Mouse (Mus musculus) cerebellum, adult 2 months (tissue): ENCODE results near the gene Epha10. TPM values are rescaled to one million over a fixed set of nuclear protein-coding genes. Genes with fewer than 3 reads are reported as not detected.

Source experiments
- DNase-seq, 2 experiments: peaks; one replicate each; pipeline ENCODE4 v3.0.0; 2021
- H3K27ac ChIP-seq: fragments of 200-500 bp; 2 replicates; pipeline ENCODE4 v1.5.1; 2012; ENCODE audit warnings: low read length, control low read depth, inconsistent platforms; ENCODE audit not compliant: insufficient read depth
- H3K27me3 ChIP-seq: fragments of 200-500 bp; 2 replicates; pipeline ENCODE4 v1.6.1; 2012; ENCODE audit warnings: inconsistent platforms, mild to moderate bottlenecking, low read length, moderate library complexity; ENCODE audit not compliant: control insufficient read depth, insufficient read depth
- H3K4me1 ChIP-seq: fragments of 200-500 bp; 2 replicates; pipeline ENCODE4 v1.6.1; 2011; ENCODE audit warnings: low read length; ENCODE audit not compliant: control insufficient read depth, insufficient read depth
- H3K4me3 ChIP-seq: fragments of 200-500 bp; replicated peaks from 2 replicates; pipeline ENCODE3; 2011; ENCODE audit warnings: mild to moderate bottlenecking, low read depth, low read length, control low read depth; ENCODE audit not compliant: insufficient read depth
- CTCF ChIP-seq: fragments of 200-500 bp; IDR thresholded peaks from 2 replicates; pipeline ENCODE4 v1.5.1; 2011; ENCODE audit warnings: low read depth, mild to moderate bottlenecking, control low read depth, low read length, moderate library complexity, borderline replicate concordance; ENCODE audit not compliant: insufficient read depth
- POLR2A ChIP-seq: fragments of 200-500 bp; IDR thresholded peaks from 2 replicates; pipeline ENCODE4 v1.6.1; 2011; ENCODE audit warnings: low read length, control low read depth, borderline replicate concordance; ENCODE audit not compliant: insufficient read depth
- WGBS: fragments of 180-500 bp; shearing (Covaris S2); methylation state at CpG from one replicate; pipeline ENCODE4 v1.1.7; 2018; 5-methylcytosine and 5-hydroxymethylcytosine counted together
- polyA plus RNA-seq: library from polyadenylated mRNA; depleted of rRNA; stranded (reverse); fragments of >200 nt; gene quantifications from 2 replicates; pipeline ENCODE4 v1.2.3, GENCODE M21; 2012

Gene Epha10
- polyA plus RNA-seq, 1 experiment = 29.4 TPM

DNA sequence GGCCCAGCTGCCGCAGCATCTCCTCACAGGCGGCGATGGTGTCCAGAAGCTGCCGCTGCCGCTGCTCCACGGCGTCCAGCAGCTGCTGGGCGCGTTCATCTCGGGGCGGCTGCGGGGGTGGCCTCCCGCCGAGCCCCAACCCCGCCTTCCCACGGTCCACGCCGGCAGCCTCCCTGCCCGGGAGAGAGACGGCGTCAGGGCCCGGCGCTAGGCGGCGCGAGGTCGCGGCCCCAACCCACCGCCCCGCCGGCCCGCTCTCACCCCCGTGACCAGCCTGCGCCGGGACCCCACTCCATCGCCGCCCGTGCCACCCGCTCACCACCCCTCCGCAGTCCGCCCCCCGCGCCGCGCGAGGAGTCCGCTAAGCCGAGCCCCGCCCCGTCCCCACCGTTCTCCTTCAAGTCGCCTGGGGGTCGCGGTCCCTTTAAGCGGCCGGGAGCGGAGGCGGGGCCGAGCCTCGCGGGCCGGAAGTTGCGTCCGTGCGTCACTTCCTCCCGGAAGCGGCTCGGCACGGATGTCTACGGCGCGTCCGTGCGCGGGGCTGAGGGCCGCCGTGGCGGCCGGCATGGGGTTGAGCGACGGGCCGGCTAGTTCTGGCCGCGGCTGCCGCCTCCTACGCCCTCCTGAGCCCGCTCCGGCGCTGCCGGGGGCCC lies 30.3 kb upstream of the Epha10 start, which contains the start of gene Yrdc:
Gene Yrdc (plus strand): TSS at position 419 of the 653 bp plus-strand sequence.
- 1% methylated on average over 79 of the region's 90 CpGs for WGBS

DNA sequence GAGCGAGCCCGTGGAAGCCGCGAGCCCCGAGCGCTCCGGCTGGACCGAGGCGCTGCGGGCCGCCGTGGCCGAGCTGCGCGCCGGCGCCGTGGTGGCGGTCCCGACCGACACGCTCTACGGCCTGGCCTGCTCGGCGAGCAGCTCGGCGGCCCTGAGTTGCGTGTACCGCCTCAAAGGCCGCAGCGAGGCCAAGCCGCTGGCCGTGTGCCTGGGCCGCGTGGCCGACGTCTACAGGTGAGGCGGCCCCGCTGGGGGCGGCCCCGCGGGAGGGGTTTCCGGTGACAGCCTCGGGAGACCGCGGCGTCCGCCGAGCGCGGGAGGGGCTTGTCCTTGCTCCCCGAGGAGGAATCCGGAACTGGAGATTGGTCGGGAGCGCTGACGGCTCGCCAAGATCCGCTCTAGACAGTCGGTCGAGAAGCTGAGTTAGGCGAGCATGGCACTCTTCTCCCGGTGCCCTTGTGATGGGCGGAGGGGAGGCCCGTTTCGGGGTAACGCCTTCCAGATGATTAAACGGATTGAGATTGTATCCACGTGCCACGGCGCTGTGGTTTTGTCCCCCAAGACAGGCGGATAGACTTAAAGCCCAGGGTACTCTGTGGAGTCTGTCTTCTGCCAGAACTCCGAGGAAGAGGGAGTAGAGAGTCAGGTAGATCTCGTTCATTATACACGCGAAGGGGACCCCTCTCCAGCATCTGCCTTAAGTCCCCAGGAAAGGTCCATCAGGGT lies 29.6 kb upstream of the Epha10 start, which contains the start of gene 1110065P20Rik:
Gene 1110065P20Rik (minus strand): TSS at position 264 of the 726 bp plus-strand sequence.
- Histone ChIP-seq H3K4me1 (peaks cover 5% of the 10 kb centered on the region), H3K27me3 (no peaks in the 10 kb centered on the region), H3K27ac (peak within 1 kb of the TSS; percentile 84), H3K4me3 (peak within 1 kb of the TSS; percentile 63)
- DNase-seq = peak; percentile 77 to 80
- no peak for TF ChIP-seq POLR2A
- TF ChIP-seq CTCF = no peak
- WGBS = under 1% methylated on average over 74 of the region's 75 CpGs

More for the DNA sequence above, 30.3 kb upstream of the Epha10 start, which contains the start of gene Yrdc:
- peak; percentile 46; the same call in 1 of the 2 replicates for TF ChIP-seq POLR2A
- no peak for TF ChIP-seq CTCF
- H3K27me3 ChIP-seq = no peaks in the 10 kb centered on the region
- peaks cover 5% of the 10 kb centered on the region for H3K4me1 ChIP-seq
- peak within 1 kb of the TSS; percentile 84 for H3K27ac ChIP-seq
- peak within 1 kb of the TSS; percentile 63 for H3K4me3 ChIP-seq
- DNase-seq = peak; percentile 94 to 96

DNA sequence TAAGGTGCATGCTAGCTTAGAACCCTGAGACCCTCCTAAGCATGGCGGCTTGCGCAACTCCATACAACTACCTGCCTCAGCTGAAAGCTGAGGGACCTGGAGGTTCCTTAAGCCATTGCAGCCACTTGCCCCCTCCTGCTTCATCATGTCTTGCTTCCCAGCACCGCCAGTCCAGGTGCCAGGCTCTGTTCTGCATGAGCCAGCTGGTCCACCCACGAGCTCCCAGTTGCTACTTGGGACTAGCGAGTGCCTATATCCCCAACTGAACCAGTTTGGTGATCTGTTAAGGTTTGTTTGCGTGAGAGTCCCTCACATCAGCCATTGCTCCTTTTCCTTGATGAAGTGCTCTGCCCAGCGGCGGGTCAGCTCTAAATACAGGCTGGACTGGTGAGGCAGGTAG lies 24.4 kb upstream of the Epha10 start:
- TF ChIP-seq POLR2A = no peak
- TF ChIP-seq CTCF = no peak
- no peak for DNase-seq
- Histone ChIP-seq H3K27ac (no peak overlapping the region), H3K4me1 (peaks cover 5% of the 10 kb centered on the region; the same call in 1 of the 2 replicates), H3K27me3 (no peaks in the 10 kb centered on the region), H3K4me3 (no peak overlapping the region)
- 85% methylated on average over 8 of the region's 8 CpGs for WGBS

DNA sequence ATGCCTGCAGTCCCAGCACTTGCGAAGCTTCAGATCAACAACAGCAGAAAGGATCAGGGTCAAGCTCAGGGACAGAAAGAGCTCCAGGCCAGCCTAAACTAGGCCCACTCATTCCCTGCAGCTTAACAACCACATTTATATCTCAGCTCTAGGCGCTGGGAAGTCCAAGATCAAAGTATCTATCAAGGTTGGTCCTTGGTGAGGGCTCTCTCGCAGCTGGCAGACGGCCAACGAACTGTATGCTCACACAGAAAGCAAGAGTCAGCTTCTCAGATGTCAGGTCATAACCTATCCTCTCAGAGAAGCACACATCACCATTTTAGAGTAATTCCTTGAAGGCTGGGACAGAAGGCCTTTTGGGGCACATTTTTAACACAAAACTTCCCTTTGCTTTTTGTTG lies 22.3 kb upstream of the Epha10 start:
- WGBS = 58% methylated on average over 5 of the region's 5 CpGs
- TF ChIP-seq POLR2A (no peak), CTCF (no peak)

DNA sequence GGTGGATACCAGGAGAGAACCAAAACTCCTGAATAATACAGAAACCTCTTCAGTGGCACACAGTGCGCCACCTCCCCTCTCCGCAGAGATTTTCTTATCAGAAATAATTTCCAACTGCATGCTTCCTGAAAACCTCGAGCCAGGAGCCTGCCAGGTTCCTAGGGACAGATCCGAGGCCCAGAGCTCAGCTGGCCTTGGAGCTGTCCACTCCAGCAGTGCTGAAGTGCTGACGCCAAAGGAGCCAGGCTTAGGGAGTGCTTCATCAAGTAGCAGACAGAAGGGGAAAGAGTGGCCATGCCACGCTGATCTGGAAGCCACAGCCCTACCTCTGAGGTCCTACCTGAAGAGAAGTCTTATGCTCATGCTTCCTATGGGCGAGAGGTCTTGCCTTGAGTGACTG lies 20.3 kb upstream of the Epha10 start:
- WGBS = 14% methylated on average over 7 of the region's 7 CpGs
- TF ChIP-seq CTCF = no peak
- TF ChIP-seq POLR2A = no peak
- Histone ChIP-seq H3K4me1 (no peaks in the 10 kb centered on the region; the same call in 1 of the 2 replicates), H3K27me3 (no peaks in the 10 kb centered on the region), H3K27ac (no peak overlapping the region), H3K4me3 (peak overlapping the region; percentile 12)
- no peak for DNase-seq

More for the DNA sequence above, 22.3 kb upstream of the Epha10 start:
- no peak for DNase-seq
- Histone ChIP-seq H3K27me3 (no peaks in the 10 kb centered on the region), H3K4me1 (no peaks in the 10 kb centered on the region; the same call in 1 of the 2 replicates), H3K4me3 (no peak overlapping the region), H3K27ac (no peak overlapping the region)

DNA sequence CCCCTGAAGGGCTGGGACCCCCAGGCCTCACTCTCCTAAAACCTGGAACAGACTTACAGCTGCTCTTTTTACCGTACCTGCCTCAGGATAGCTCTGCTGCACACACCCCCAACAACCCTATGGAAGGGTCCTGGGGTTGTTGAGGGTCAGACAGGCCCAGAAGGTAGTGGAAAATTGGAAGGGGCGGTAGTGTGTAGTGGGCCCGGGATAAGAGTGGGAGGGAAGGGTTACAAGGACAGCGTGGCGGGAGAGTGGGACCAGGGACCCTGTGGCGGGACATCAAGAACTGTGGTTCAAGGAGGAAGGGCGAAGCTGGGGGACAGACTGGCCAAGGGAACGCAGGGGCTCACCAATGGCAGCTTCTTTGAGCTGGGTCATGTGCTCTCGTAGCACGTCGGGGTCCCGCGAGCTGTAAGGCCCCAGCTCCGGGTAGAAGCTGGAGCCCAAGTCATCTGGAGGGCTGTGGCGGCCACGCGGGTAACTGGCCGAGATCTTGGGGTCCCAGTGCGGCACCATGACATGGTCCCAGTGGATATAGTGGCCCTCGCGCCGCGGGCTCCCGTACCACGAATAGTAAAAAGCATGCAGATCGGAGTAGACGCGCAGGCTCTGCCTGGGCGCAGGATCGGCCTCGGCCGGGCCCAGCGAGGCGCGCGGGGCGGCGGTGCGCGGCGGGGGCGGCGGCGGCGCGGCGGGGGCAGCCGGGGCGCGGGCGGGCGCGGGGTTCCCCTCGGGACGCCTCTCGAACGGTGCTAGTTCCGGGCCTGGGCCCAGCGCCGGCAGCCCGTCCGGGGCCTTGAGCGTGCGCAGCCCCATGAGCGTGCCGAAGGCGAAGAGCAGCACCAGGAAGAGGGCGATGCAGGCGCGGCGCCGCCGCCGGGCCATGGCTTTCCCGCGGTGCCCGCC lies 19.2 kb upstream of the Epha10 start, which contains the start of gene Maneal:
Gene Maneal (minus strand): TSS at position 889 of the 906 bp plus-strand sequence.
- Histone ChIP-seq H3K4me3 (peak within 1 kb of the TSS; percentile 83), H3K27me3 (no peaks in the 10 kb centered on the region), H3K4me1 (no peaks in the 10 kb centered on the region; the same call in 1 of the 2 replicates), H3K27ac (peak within 1 kb of the TSS; percentile 85)
- TF ChIP-seq CTCF (no peak), POLR2A (no peak)
- WGBS = under 1% methylated on average over 77 of the region's 77 CpGs
- DNase-seq = peak; percentile 42 to 56

DNA sequence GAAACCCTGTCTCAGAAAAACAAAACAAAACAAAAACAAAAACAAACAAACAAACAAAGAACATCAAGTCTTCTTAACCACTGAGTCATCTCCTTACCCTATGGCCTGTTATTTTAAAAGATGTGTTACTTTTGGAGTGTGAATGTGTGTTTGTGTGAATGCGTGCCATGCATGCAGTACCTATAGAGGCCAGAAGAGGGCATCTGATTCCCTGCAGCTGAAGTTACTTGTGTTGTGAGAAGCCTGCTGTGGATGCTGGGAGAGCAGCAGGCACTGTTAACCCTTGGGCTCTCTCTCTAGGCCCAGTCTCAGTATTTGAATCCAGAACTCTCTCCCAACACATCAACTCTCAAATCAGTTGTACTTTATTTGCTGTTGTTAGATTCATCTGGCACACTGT lies 8.0 kb upstream of the Epha10 start:
- DNase-seq = no peak
- WGBS = 100% methylated on average over 1 of the region's 1 CpGs
- H3K4me3 ChIP-seq = no peak overlapping the region
- no peaks in the 10 kb centered on the region for H3K4me1 ChIP-seq
- TF ChIP-seq POLR2A (no peak), CTCF (0 out of 2 replicates have a peak, but pooled peaks have one; percentile 7)
- no peak overlapping the region for H3K27ac ChIP-seq
- H3K27me3 ChIP-seq = no peaks in the 10 kb centered on the region; the same call in 1 of the 2 replicates
